Mouse (Mus musculus) myocyte (in vitro differentiated cells): ENCODE results near the gene Kremen1.

Source experiments
- MAX ChIP-seq: IDR thresholded peaks from one replicate; pipeline ENCODE4 v1.6.1; 2011; ENCODE audit warnings: low read depth, mild to moderate bottlenecking, control low read depth
- MYOD1 ChIP-seq, 3 experiments: IDR thresholded peaks; one replicate each; pipeline ENCODE4 v1.6.1; 2011; ENCODE audit warnings: control low read depth in 2 of 3, low read depth in 2 of 3, mild to moderate bottlenecking in 2 of 3, moderate library complexity in 1 of 3; ENCODE audit not compliant: insufficient read length in 2 of 3, control insufficient read depth in 1 of 3
- MYOG ChIP-seq, 3 experiments: IDR thresholded peaks; one replicate each; pipeline ENCODE4 v1.6.1; 2011; ENCODE audit warnings: control low read depth in 2 of 3, low read depth in 2 of 3, mild to moderate bottlenecking in 2 of 3; ENCODE audit not compliant: insufficient read length in 2 of 3, control insufficient read depth in 1 of 3, insufficient read depth in 1 of 3
- POLR2A ChIP-seq: IDR thresholded peaks from one replicate; pipeline ENCODE4 v1.6.1; 2011; ENCODE audit warnings: low read depth, mild to moderate bottlenecking, control low read depth, moderate library complexity; ENCODE audit not compliant: insufficient read length
- POLR2AphosphoS2 ChIP-seq: IDR thresholded peaks from one replicate; pipeline ENCODE4 v1.6.1; 2011; ENCODE audit warnings: low read depth, control low read depth; ENCODE audit not compliant: insufficient read length
- REST ChIP-seq: IDR thresholded peaks from one replicate; pipeline ENCODE4 v1.6.1; 2011; ENCODE audit warnings: mild to moderate bottlenecking, control low read depth, moderate library complexity; ENCODE audit not compliant: insufficient read depth, insufficient read length
- TCF12 ChIP-seq: IDR thresholded peaks from one replicate; pipeline ENCODE4 v1.6.1; 2011; ENCODE audit warnings: mild to moderate bottlenecking, control low read depth; ENCODE audit not compliant: poor library complexity, insufficient read depth, severe bottlenecking
- TCF3 ChIP-seq: IDR thresholded peaks from one replicate; pipeline ENCODE4 v1.6.1; 2011; ENCODE audit warnings: low read depth, control low read depth; ENCODE audit not compliant: insufficient read length
- USF1 ChIP-seq: IDR thresholded peaks from one replicate; pipeline ENCODE4 v1.6.1; 2011; ENCODE audit warnings: low read depth, mild to moderate bottlenecking, control low read depth, moderate library complexity

GRCm38 (mm10) chr11:5259944-5260598 is 1.3 kb downstream of the Kremen1 start:
- peak in 1 of 3 experiments; percentile 6 for TF ChIP-seq MYOG (IDR thresholded peaks at IDR 0.05; ENCODE audit: control insufficient read depth in 1 of 3, insufficient read depth in 1 of 3, insufficient read length in 2 of 3, low read depth in 2 of 3)
- no peak for TF ChIP-seq POLR2A
- no peak for TF ChIP-seq MAX
- no peak for TF ChIP-seq REST
- no peak for TF ChIP-seq POLR2AphosphoS2
- no peak for TF ChIP-seq USF1
- no peak for TF ChIP-seq TCF12
- TF ChIP-seq MYOD1 (IDR thresholded peaks at IDR 0.05; ENCODE audit: control insufficient read depth in 1 of 3, insufficient read length in 2 of 3, low read depth in 2 of 3), result peak in 1 of 3 experiments; percentile 35
- no peak for TF ChIP-seq TCF3
